Mouse (Mus musculus): ENCODE measurements at regions not wholly inside any gene's neighbourhood (a gene's known extent, or its start where the extent isn't known, plus 50 kb on each side); places are given as distances from the start of the nearest gene placed in this dataset.
A peak's percentile ranks its signal among the peaks of the same experiment; 100 is the strongest.

DNA sequence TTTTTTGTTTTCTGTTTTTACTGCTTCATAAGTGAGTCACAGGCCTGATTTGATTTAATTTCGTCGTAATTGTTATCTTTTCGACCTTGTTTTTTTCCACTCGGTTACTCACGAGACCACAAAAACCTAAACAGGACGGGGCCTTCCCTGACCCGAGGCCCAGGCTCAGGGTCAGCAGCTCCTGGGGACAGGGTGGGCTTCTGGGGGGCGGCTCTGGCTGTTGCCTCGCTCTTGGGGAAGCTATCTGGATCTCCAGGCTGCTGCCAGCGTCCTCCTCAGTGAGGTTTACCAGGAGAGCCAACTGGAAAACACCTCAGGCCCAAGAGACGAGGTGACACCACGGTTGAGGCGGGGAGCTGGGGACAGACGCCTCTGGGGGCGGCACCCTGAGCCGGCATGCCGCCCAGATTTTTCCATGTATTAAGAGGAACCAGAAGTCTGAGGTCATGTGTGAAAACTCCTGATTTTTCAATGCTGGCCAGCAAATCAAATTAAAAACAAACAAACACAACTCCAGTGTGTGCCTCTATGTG is 71.8 kb upstream of the Tmem189 start:
- ATAC-seq (ENCODE audit: insufficient read depth, low FRiP score): no peak
- Histone ChIP-seq H3K27ac (ENCODE audit: low read length) (no peak overlapping the region), H3K4me3 (replicated peaks; ENCODE audit: low read length) (no peak overlapping the region), H3K9me3 (replicated peaks; ENCODE audit: control insufficient read depth, low read length) (no peaks in the 10 kb centered on the region), H3K36me3 (ENCODE audit: control insufficient read depth, insufficient read depth, low read length) (no peaks in the 10 kb centered on the region), H3K4me2 (ENCODE audit: low read depth, low read length) (no peak overlapping the region), H3K4me1 (ENCODE audit: control insufficient read depth, insufficient read depth, low read length) (peaks cover 37% of the 10 kb centered on the region), H3K27me3 (ENCODE audit: control insufficient read depth, insufficient read depth, low read length) (no peaks in the 10 kb centered on the region), H3K9ac (ENCODE audit: low read length) (no peak overlapping the region)
- WGBS: 64% methylated on average over 17 of the region's 17 CpGs

DNA sequence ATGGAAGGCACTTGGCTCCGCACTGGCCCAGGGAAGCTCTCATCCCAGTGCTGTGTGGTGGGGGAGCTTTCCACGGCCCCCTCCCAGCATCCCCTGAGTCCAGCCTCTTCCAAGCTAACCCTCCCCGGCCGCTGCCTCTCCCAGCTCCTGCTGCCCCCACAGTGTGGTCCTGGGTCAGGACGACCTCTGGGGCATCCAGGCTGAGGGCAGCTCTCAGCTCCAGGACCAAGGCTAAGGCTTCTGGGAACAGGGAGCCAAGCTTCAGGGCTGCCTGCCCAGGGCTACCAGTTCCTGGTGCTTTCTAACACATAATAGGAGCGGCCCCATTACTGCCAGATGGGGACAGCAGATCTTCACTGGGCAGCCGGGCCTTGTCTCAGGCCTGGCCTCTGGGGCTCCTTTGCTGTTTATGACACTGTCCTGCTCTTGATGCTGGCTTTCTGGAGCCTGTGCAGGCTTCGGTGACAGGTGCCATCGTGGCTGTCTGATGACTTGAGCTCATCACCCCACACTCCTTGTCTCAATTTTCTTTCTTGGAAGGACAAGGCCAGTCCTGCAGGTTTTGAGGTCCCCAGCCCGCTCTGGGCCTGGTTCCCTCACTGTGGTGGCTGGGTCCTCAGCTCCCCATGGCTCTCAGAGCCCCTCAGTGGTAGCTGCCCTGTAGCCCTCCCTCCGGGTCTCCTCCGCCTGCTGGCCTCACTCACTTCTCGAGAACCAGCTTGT is 71.2 kb upstream of the Tmem189 start:
- Histone ChIP-seq H3K36me3 (ENCODE audit: control insufficient read depth, insufficient read depth, low read length) (no peaks in the 10 kb centered on the region), H3K9me3 (replicated peaks; ENCODE audit: control insufficient read depth, low read length) (no peaks in the 10 kb centered on the region), H3K4me1 (ENCODE audit: control insufficient read depth, insufficient read depth, low read length) (peaks cover 37% of the 10 kb centered on the region), H3K9ac (ENCODE audit: low read length) (0 out of 2 replicates have a peak overlapping the region, but pooled peaks have one; percentile 18), H3K4me2 (ENCODE audit: low read depth, low read length) (no peak overlapping the region), H3K27me3 (ENCODE audit: control insufficient read depth, insufficient read depth, low read length) (no peaks in the 10 kb centered on the region), H3K27ac (ENCODE audit: low read length) (no peak overlapping the region), H3K4me3 (replicated peaks; ENCODE audit: low read length) (no peak overlapping the region)
- WGBS: 78% methylated on average over 13 of the region's 13 CpGs
- no peak for ATAC-seq (ENCODE audit: insufficient read depth, low FRiP score)

DNA sequence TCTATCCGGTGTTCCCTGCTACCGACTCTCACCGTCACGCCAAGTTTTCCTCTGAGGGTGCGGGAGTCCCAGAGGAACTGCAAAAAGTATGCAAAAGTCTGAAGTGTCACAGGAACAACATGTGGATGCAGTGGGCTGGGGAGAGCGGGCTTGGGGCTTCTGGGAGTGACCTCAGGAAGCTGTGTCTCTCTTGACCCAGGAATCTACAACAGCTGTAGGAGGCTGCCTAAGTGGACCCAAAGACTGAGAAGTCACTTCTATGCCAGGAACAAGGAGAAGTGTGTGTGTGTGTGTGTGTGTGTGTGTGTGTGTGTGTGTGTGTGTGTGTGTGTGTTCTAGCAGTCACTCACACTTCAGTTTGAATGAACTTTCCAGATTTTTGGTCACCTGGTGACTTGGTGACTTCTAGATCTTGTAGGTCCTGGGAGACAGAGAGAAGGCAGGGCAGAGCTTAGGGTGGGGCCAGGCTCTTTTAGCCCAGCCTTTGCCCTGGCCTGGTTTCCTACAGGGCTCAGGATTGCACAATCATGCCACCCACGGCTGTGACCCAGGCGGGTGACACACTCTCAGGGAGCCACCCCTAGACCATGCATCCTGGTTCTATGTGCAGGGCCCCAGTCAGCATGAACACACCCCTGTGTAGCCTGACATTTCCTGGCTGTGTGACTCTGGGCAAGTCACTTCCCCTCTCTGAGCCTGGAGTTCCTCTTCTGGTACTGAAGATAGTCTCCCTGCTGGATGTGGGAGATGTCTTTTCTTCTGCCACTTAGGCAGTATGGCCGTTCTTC is 70.2 kb upstream of the Tmem189 start:
- H3K27ac ChIP-seq (ENCODE audit: low read length): 0 out of 2 replicates have a peak overlapping the region, but pooled peaks have one; percentile 13

DNA sequence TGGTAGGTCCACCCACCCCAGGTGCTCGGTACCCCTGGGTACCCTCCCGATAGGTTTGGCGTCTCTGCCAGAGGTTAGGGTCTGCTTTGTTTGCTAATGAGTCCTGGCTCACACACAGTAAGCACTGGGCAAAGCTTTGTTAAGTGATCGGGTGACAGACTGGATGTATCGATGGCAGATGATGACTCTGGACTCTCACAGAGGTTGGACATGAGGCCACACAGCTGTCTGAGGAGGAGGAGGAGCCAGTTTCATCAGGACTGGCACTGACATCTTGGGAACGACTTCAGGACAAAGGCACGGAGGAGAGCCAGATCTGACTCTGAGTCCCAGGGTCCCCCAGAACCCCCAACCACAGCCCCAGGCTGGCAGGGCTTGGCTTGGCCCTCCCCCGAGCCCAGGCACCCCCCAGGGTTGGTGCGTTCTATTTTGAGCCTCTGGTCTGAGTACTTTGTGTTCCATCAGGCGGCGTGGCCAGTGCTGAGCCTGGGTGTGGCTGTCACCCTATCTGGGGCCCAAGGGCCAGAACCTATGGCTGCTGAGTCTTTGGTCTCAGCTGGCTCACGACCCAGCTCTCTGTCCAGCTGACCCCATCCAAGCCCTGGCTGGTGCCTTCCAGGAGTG is 67.6 kb upstream of the Tmem189 start:
- 42% methylated on average over 12 of the region's 12 CpGs for WGBS
- H3K27me3 ChIP-seq (ENCODE audit: control insufficient read depth, insufficient read depth, low read length): no peaks in the 10 kb centered on the region
- H3K4me3 ChIP-seq (replicated peaks; ENCODE audit: low read length): no peak overlapping the region
- no peaks in the 10 kb centered on the region for H3K36me3 ChIP-seq (ENCODE audit: control insufficient read depth, insufficient read depth, low read length)
- H3K27ac ChIP-seq (ENCODE audit: low read length): no peak overlapping the region
- no peak for ATAC-seq (ENCODE audit: insufficient read depth, low FRiP score)
- H3K4me1 ChIP-seq (ENCODE audit: control insufficient read depth, insufficient read depth, low read length): peaks cover 26% of the 10 kb centered on the region
- peak overlapping the region; percentile 39; the same call in 1 of the 2 replicates for H3K9ac ChIP-seq (ENCODE audit: low read length)
- H3K9me3 ChIP-seq (replicated peaks; ENCODE audit: control insufficient read depth, low read length): no peaks in the 10 kb centered on the region
- no peak overlapping the region for H3K4me2 ChIP-seq (ENCODE audit: low read depth, low read length)

More for the DNA sequence above, 70.2 kb upstream of the Tmem189 start:
- Histone ChIP-seq H3K4me1 (ENCODE audit: control insufficient read depth, insufficient read depth, low read length) (peaks cover 28% of the 10 kb centered on the region), H3K4me2 (ENCODE audit: low read depth, low read length) (no peak overlapping the region), H3K27me3 (ENCODE audit: control insufficient read depth, insufficient read depth, low read length) (no peaks in the 10 kb centered on the region), H3K9me3 (replicated peaks; ENCODE audit: control insufficient read depth, low read length) (no peaks in the 10 kb centered on the region), H3K4me3 (replicated peaks; ENCODE audit: low read length) (no peak overlapping the region), H3K36me3 (ENCODE audit: control insufficient read depth, insufficient read depth, low read length) (no peaks in the 10 kb centered on the region), H3K9ac (ENCODE audit: low read length) (no peak overlapping the region)
- 74% methylated on average over 9 of the region's 9 CpGs for WGBS
- peak; percentile 77 for ATAC-seq (ENCODE audit: insufficient read depth, low FRiP score)

DNA sequence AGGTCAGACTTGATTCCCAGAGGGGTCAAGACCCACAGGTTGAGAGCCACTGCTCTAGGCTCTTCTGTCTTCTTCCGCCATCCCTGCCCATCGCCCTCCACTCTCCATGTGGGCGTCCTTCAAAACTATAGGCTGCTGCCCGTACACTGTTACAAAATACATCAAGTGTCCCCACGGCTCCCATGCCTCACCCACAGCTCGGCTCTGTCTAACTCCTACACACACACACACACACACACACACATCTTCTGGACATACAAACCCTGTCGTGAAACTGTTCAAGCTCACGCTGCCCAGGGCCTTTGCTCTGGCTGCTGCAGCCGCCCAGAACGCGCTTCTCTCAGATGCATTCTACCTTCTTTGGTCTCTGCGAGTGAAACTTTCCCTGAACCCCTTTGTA is 67.1 kb upstream of the Tmem189 start:
- ATAC-seq (ENCODE audit: insufficient read depth, low FRiP score): no peak
- Histone ChIP-seq H3K4me3 (replicated peaks; ENCODE audit: low read length) (no peak overlapping the region), H3K36me3 (ENCODE audit: control insufficient read depth, insufficient read depth, low read length) (no peaks in the 10 kb centered on the region), H3K27ac (ENCODE audit: low read length) (no peak overlapping the region), H3K27me3 (ENCODE audit: control insufficient read depth, insufficient read depth, low read length) (no peaks in the 10 kb centered on the region), H3K9ac (ENCODE audit: low read length) (peak overlapping the region; percentile 39; the same call in 1 of the 2 replicates), H3K9me3 (replicated peaks; ENCODE audit: control insufficient read depth, low read length) (no peaks in the 10 kb centered on the region), H3K4me1 (ENCODE audit: control insufficient read depth, insufficient read depth, low read length) (peaks cover 26% of the 10 kb centered on the region), H3K4me2 (ENCODE audit: low read depth, low read length) (no peak overlapping the region)
- WGBS: 75% methylated on average over 12 of the region's 12 CpGs

DNA sequence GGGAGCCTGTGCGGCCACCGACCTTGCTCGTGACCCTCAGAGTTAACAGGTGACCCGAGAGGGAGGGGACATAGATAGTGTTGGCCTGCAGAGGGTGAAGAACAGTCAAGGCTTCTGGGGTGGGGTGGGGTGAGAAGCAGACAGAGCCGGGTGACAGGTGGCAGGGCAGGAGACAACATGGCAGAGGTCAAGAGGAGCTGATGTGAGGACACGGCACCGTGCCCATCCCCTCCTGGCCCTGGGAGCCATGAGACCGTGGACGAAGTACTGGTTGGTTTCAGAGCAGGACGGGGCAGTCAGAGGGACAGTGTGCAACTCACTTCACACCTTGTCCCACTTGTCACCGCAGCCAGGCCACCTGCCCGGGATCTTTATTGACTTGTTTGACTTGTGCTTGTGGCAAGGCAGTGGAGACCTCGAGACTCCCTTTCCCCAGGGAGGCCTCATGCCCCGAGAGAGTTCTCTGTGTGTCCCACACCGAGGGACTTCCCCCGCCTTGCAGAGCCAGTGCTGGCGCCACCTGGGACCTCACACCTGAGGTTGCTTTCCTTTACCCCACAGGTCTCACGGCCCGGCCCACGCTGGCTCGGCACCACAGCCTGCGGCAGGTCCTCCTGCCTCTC is 65.4 kb upstream of the Tmem189 start:
- 66% methylated on average over 22 of the region's 22 CpGs for WGBS
- H3K9ac ChIP-seq (ENCODE audit: low read length): no peak overlapping the region
- no peaks in the 10 kb centered on the region for H3K36me3 ChIP-seq (ENCODE audit: control insufficient read depth, insufficient read depth, low read length)
- no peak for ATAC-seq (ENCODE audit: insufficient read depth, low FRiP score)
- no peak overlapping the region for H3K27ac ChIP-seq (ENCODE audit: low read length)
- no peak overlapping the region for H3K4me2 ChIP-seq (ENCODE audit: low read depth, low read length)
- no peaks in the 10 kb centered on the region for H3K27me3 ChIP-seq (ENCODE audit: control insufficient read depth, insufficient read depth, low read length)
- H3K4me3 ChIP-seq (replicated peaks; ENCODE audit: low read length): no peak overlapping the region
- peaks cover 26% of the 10 kb centered on the region for H3K4me1 ChIP-seq (ENCODE audit: control insufficient read depth, insufficient read depth, low read length)
- no peaks in the 10 kb centered on the region for H3K9me3 ChIP-seq (replicated peaks; ENCODE audit: control insufficient read depth, low read length)

DNA sequence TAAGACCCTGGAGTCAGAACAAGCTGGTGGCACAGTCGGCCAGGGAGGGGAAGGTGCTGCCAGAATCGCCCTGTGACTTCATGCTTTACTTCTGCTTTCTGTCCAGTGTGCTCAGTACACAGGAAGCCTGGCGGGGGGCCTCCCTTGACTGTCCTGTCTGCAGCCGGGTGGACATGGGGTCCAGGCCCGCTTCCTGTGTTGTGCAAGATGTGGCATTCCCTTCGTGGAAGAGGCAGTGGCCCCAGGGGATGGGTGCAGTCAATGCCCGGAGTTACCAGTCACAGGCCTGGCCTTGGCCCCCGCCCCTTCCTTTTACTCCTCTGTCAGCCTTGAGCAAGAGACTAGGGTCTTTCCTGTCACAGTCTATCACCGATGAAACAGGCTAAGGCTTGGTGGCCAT is 64.3 kb upstream of the Tmem189 start:
- Histone ChIP-seq H3K4me3 (replicated peaks; ENCODE audit: low read length) (no peak overlapping the region), H3K36me3 (ENCODE audit: control insufficient read depth, insufficient read depth, low read length) (no peaks in the 10 kb centered on the region), H3K4me1 (ENCODE audit: control insufficient read depth, insufficient read depth, low read length) (peaks cover 18% of the 10 kb centered on the region), H3K27me3 (ENCODE audit: control insufficient read depth, insufficient read depth, low read length) (no peaks in the 10 kb centered on the region), H3K27ac (ENCODE audit: low read length) (no peak overlapping the region), H3K9ac (ENCODE audit: low read length) (no peak overlapping the region), H3K9me3 (replicated peaks; ENCODE audit: control insufficient read depth, low read length) (no peaks in the 10 kb centered on the region), H3K4me2 (ENCODE audit: low read depth, low read length) (no peak overlapping the region)
- 65% methylated on average over 9 of the region's 9 CpGs for WGBS
- peak; percentile 33; the same call in 1 of the 2 replicates for ATAC-seq (ENCODE audit: insufficient read depth, low FRiP score)

DNA sequence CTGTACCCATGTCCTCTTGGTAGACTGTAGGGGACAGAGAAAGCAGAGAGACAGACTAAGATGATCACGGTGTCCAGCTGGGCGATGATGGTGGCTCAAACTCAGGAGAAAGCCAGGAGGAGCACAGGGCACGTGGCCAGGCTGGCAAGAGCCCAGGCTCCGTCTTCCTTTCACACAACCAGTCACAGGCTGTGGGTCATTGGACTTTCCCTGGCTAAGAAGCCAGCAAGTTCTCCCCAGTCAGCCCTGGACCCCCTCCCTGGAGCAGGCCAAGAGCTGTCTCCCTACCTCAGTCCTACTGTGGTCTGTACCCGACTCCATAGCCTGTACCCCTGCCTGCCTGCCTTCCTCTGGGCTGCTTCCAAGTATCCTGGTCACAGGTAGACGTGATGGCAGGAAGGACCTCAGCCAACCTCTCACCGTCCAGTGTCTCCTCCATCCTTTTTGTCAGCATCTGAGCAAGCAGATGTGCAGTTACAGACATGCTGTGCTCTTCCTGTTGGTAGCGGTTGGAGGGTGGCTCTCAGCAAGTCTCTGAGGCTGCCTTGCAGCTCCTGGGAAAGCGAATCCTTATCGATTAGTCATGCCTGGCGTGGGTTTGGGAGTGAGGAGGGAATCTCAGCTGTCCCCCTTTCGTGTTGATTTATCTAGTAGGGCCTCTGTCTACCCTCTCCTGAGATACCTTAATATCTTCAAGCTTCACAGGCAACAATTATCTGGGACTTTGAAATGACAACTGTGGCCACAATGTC is 63.4 kb upstream of the Tmem189 start:
- no peak for ATAC-seq (ENCODE audit: insufficient read depth, low FRiP score)
- Histone ChIP-seq H3K9me3 (replicated peaks; ENCODE audit: control insufficient read depth, low read length) (no peaks in the 10 kb centered on the region), H3K27me3 (ENCODE audit: control insufficient read depth, insufficient read depth, low read length) (no peaks in the 10 kb centered on the region), H3K27ac (ENCODE audit: low read length) (peak overlapping the region; percentile 23; the same call in 1 of the 2 replicates), H3K4me3 (replicated peaks; ENCODE audit: low read length) (no peak overlapping the region), H3K36me3 (ENCODE audit: control insufficient read depth, insufficient read depth, low read length) (no peaks in the 10 kb centered on the region), H3K4me1 (ENCODE audit: control insufficient read depth, insufficient read depth, low read length) (peaks cover 17% of the 10 kb centered on the region; the same call in 1 of the 2 replicates), H3K4me2 (ENCODE audit: low read depth, low read length) (no peak overlapping the region), H3K9ac (ENCODE audit: low read length) (peak overlapping the region; percentile 48; the same call in 1 of the 2 replicates)
- 71% methylated on average over 12 of the region's 12 CpGs for WGBS
